Mouse (Mus musculus) MEL (cell line): ENCODE measurements around the gene Unc80.

Experiments used
- CTCF ChIP-seq, 3 experiments: IDR thresholded peaks in 2 of 3; conservative IDR thresholded peaks in 1 of 3; 2 replicates each; pipeline ENCODE4 v1.5.1; 2011 to 2012; ENCODE audit warnings: low read length in 3 of 3, low read depth in 2 of 3, mild to moderate bottlenecking in 2 of 3, improper control_type of control experiment in 1 of 3, inconsistent platforms in 1 of 3, mixed read lengths in 1 of 3, moderate library complexity in 1 of 3; ENCODE audit not compliant: control insufficient read depth in 1 of 3, insufficient read depth in 1 of 3, poor library complexity in 1 of 3, severe bottlenecking in 1 of 3
- POLR2A ChIP-seq, 2 experiments: IDR thresholded peaks; 2 replicates each; pipeline ENCODE4 v1.6.1; 2011 to 2012; ENCODE audit warnings: low read length in 2 of 2, mild to moderate bottlenecking in 2 of 2, control low read depth in 1 of 2, improper control_type of control experiment in 1 of 2, low read depth in 1 of 2, moderate library complexity in 1 of 2; ENCODE audit not compliant: control insufficient read depth in 1 of 2, insufficient read depth in 1 of 2, poor library complexity in 1 of 2

DNA sequence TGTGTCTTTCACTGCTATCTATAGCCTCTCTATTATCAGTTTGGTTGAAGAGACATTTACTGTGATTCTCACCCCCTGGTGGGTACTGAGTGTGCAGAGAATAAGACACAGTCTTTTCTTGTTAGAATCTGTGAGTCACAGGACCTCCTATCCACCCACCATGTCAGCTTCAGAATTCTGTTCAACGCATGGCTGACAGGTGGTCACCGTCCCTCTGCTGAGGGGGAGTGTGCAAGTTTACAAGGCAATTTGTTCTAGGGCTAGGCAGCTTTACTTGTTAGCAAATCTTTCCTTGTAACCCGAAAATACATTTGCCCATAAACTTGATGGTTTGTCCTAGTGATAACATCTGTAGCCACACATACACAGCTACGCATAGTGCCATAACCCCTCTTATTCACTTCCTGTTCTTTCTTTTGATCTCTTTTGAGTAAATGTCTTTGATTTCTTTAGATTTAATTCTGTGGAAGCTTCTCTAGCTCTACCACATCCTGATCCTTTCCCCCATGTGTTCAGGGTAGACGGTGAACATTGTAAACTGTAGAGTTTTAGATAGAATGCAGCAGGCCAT, 84.3 kb downstream of the Unc80 start:
- TF ChIP-seq POLR2A (IDR thresholded peaks at IDR 0.05; ENCODE audit: control insufficient read depth in 1 of 2, insufficient read depth in 1 of 2, low read depth in 1 of 2, low read length in 2 of 2, poor library complexity in 1 of 2) (no peak), CTCF (IDR thresholded peaks at IDR 0.05 in 2 of 3, conservative IDR thresholded peaks at IDR 0.05 in 1 of 3; ENCODE audit: control insufficient read depth in 1 of 3, insufficient read depth in 1 of 3, low read depth in 2 of 3, low read length in 3 of 3, poor library complexity in 1 of 3, severe bottlenecking in 1 of 3) (no peak)
